Mouse (Mus musculus): ENCODE measurements around the gene Naxe.

Naxe gene

GRCm38 (mm10) chr3:88057030-88057429 lies 1.3 kb downstream of the Naxe start:
- no peak for DNase-seq (ENCODE audit: low spot score)

GRCm38 (mm10) chr3:88049532-88049931 lies 8.8 kb downstream of the Naxe start:
- DNase-seq (ENCODE audit: low spot score): no peak

DNA sequence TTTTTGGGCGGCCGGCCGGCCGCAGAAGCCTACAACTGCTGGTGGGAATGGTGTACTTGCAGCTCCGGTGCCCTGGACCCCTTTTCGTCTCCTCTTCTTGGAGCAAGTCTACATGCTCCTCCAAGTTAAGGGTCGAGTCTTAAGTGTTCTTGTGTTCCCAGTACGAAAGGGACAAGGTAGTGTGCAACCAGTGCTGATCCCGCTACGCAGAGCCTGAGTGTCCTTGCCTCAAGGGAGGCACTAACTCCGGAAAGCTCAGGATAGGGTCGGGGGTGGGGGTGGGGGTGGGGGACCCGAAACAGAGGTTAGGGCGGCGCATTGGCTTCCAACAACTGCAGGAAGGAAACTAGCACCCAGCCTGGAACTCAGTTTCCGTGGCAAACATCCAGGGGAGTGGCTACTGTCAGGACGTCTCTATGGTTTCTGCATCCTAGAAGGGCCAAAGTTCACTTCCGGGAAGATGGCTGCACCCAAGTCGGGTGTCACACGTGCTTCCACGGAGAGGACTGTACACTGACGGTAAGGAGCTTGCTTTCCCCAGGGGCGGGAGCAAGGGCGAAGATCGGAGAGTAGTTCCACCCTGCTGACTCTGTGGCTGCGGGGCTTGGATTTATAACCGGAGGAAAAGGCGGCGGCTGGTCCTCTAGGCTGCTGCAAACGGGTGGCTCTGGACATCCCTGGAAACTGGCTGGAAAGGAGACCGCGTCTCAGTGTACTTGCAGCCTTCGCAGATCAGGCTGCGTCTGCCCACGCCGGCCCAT lies 15.5 kb downstream of the Naxe start, which contains the start of gene Gpatch4:
Gpatch4 (plus strand) TSS at position 448 of the 761 bp plus-strand sequence.
- peak; percentile 97 for DNase-seq (ENCODE audit: low spot score)

DNA sequence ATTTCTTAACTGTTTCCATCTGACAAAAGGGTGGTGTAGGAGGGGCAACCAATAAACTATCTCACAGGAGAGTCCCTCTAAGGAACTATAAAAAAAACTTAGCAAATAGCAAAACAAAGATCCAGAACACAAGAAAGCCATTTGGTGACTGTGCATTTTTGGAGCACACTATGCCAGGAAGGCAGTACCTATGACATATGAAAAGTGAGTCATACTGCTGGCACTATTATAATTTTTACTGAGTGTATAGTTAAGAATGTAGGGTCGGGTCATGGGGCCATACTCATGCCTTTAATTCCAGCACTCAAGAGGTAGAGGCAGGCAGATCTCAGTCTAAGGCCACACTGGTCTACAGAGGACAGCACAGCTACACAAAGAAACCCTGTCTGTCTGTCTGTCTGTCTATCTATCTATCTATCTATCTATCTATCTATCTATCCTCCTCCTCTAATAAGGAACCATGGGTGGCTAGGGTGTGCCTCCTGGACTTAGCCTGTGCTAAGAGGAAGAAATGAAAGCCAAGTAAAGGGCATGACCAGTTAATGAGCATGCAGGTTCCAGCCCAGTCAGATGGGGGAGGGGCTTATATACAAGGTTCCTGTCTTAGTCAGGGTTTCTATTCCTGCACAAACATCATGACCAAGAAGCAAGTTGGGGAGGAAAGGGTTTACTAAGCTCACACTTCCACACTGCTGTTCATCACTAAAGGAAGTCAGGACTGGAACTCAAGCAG lies 22.6 kb downstream of the Naxe start:
- DNase-seq (ENCODE audit: low spot score): no peak

DNA sequence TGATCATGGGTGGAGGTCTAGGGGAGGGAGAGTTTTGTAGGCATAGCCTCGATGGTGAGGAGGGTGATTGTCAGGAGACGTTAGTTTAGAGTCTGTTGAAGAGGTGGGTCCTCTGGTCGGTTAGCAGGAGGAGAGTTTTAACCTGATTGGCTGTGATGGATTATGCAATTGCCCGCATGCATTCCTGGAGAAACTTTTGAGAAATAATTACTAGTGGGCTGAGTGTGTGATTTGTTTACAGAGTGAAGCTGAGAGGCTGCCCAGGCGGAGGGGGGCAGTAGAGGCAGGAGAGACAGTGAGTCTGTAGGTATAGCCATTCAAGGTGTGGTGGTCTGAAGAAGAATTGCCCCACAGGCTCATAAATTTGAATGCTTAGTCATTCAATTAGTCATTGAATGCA lies 24.8 kb downstream of the Naxe start:
- no peak for DNase-seq (ENCODE audit: low spot score)

DNA sequence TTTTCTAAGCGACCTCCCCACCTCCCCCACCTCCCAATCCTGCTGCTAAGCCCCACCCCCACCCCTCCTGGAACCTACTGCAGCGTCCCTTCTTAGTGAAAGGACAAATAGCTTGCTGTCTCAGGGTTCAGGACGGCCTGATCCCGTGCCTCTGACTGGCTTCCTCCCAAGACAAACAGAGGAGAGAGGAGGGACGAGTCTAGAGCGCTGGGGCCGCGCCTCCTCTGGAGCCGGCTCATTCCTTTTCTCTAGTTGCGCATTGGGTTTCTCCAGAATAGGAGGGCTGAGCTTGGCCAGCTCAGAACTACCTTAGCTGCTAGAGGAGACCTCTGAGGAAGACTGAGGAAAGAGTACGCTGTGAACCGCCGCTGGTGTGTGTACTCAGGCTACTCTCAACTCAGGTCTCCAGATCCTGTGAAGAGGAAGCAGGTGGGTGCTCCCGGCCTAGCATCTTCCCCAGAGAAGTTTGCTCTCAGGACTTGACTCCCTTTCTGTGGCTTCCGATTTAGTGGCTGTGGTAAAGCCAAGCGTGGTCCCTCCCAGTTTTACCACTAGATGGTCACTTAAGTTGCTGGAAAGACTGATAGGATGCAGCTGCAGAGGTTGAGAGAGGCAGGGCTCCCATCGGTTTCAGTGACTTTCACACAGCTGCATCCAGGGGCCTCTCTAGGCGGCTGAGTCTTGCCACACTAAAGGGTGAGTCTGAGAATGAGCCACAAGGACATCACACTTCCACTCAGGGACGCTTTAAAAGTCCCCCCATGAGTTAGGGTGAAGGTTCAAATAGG lies 27.5 kb downstream of the Naxe start:
- no peak for DNase-seq (ENCODE audit: low spot score)

DNA sequence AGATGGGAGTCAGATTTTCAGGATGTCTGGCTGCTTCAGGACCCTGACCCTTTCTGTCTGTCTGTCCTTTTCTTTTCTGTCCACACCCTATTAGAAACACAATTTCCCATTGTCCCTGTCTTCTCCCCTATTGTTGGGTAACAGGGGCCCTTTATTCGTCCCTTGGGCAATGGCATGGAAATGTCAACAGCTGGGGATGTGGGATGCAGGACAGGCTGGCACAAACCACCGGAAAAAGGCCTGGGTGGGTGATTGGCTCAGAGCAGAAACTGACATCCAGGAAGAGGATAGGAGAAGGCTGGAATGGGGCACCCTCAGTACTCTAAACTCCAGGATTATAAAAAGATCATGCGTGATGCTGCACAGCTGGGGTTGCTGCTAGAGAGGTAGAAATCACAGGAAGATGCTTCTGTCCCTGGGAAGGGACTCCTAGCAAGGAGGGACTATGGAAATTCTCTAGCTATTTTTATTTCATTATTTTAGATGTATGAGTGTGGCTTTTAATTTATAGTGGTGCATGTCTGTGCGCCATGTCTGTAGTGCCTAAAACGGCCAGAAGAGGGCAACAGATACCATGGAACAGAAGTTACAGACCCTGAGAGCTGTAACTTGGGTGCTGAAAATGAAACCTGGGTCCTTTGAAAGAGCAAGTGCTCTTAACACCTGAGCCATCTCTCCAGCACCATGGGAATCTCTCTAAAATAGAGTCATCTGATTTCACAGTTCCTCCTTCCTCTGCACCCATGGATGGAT lies 30.7 kb downstream of the Naxe start, which contains the start of gene Hapln2:
Hapln2 (minus strand) TSS at position 150 of the 753 bp plus-strand sequence.
- peak; percentile 29 for DNase-seq (ENCODE audit: low spot score)

- DNase-seq (ENCODE audit: low spot score): no peak
Observed at GRCm38 (mm10) chr3:88026823-88027222, 31.5 kb downstream of the Naxe start.

- DNase-seq (ENCODE audit: low spot score): peak; percentile 35
Observed at GRCm38 (mm10) chr3:88023192-88024074, 34.9 kb downstream of the Naxe start.

GRCm38 (mm10) chr3:88022322-88023191 lies 35.7 kb downstream of the Naxe start:
- peak; percentile 95 for DNase-seq (ENCODE audit: low spot score)

DNA sequence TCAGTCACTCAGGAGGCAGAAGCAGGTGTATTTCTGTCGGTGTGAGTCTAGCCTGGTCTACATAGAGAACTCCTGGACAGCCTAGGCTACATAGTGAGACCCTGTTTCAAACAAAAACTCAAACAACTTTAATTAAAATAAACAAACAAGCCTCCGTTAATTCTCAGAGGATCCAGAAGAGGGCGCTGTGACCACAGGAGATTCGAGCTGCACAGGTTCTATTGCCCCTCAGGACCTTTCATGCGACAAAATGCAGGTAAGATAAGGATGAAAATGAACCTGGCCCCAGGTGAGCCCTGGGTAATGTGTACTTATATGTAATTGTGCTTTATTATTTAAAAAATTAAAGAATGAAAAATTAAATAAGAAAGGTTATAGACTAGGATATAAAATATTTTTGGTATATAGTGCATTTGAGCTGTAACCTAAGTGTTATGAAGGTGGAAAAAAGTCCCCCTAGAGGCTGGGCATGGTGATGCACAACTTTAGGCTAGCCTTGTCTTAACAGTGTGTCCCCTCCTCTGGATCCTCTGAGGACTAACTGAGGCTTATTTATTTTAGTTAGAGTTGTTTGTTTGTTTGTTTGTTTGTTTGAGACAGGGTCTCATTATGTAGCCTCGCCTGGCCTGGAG lies 47.5 kb downstream of the Naxe start:
- peak; percentile 63 for DNase-seq (ENCODE audit: low spot score)
